Mouse (Mus musculus) frontal cortex, postnatal 10 days (tissue): ENCODE data around the gene Cish.

Experiments
- DNase-seq, 2 experiments: peaks; one replicate each; pipeline ENCODE4 v3.0.0; 2022; ENCODE audit warnings: low spot score in 2 of 2, mixed read lengths in 1 of 2

Gene Cish

DNA sequence AAGGTAGTCTGAATTCAATTTTAAA lies at the start of gene Cish:
Gene Cish (plus strand): TSS at position 11 of the 25 bp plus-strand sequence.
- no peak for DNase-seq

DNA sequence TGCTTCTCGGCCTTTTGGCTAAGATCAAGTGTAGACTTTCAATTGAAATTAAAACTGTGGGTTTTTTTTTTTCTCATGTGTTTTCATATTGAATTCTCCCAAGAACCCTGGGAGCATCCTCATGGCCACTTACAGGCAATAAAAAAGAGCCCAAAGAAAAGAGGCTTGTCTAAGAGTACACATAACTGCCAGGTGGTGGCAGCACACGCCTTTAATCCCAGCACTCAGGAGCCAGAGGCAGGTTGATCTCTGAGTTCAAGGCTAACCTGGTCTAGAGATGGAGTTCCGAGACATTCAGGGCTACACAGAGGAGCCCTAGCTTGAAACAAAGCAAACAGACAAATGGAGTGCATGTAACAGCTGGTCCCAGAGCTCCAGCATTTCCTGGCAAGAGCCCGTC lies 49.7 kb upstream of the Cish start:
- DNase-seq: no peak

DNA sequence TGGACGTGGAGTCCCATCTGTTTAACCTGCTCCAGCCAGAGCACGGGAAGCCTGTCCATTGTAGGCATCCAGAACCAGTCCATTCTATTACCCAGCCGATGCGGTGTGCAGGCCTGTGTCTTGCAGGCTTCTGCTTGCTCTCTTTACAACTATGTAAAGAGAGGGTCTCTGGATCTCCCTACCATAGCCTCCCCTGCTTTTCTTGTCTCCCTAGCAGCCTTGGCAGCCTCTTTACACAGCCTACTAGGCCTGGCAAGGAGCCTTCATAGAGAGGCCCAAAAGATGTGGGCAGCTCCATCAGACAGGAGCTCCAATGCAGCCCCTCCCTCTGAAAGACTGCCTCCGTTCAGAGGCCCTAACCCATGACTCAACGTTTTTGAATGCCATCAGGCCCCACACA lies 46.7 kb upstream of the Cish start:
- no peak for DNase-seq

DNA sequence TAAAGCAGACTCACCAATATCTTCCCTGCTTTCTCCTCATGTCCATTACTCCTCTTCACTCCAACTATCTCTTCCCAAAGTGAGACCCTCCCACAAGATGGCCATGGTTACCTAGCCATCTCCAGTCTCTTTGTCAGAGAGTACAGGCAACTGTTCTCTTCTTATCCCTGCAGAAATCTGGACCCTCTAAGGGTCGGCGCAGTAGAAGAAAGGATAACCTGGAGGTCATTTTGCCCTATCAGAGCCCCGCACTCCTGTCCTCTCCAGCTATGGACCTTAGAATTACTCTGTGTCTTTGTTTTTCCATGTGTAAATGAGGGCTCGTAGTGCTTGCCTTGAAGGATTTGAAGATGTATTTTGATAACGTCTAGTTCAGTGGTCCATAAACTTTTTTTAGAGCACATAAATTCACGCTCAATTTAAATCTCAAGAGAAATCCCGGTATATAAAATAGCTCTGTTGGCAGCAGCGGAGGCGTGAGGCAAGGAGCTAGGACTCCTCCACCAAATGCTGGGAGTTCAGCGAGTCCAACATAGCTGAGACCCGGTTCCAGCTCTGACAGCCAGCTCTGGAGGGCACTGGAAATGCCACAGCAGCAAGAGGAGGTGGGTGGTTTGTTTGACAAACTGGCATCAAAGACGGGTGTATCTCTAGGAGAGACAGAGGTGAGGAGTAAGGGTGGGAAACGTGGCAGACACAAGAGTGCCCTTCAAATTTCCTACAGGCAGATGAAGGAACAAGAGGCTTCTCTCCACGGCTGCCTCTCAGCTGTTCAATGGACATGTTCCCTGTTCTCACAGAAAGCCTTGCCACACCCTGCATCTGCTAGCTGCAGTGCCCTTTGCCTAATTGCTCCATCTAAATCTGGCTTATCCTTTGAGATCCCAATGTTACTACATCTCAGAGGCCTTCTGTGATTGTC lies 45.1 kb upstream of the Cish start:
- no peak for DNase-seq

DNA sequence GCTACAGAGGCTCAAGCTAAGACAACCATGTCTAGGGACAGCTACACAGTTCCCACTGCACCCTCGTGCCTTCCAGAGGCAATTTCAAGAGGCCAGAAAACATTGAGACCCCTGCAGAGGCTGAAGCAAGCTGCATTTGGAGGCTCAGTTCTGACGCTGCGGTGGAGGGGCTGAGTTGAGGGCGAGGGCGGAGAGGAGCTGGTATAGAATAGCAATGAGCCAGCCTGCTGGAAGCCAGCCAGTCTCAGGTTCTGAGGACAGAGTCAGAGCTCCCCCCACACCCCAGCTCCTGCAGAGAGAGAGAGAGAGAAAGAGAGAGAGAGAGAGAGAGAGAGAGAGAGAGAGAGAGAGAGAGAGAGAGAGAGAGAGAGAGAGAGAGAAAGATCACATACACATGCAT lies 43.7 kb upstream of the Cish start:
- DNase-seq: peak; percentile 63 to 65

DNA sequence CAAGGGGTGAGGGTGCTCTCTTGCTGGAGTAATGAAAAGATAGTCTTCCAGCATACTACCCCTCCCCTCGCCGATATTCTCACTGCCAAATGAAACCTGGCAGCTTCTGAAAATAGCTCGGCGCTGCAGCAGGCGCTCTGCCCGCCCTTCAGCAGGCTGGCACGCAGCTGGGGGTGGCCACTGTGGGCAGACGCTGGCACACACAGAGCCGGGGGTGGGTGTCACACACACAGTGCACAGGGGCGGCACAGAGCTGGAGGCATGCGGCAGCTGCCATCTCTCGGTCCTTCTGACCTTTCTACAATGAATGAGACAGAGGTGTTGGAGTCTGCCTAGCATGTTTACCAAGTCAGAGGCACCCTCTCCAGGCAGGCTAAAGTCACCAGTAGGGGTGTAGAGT lies 41.4 kb upstream of the Cish start:
- DNase-seq: peak; percentile 71 to 74

DNA sequence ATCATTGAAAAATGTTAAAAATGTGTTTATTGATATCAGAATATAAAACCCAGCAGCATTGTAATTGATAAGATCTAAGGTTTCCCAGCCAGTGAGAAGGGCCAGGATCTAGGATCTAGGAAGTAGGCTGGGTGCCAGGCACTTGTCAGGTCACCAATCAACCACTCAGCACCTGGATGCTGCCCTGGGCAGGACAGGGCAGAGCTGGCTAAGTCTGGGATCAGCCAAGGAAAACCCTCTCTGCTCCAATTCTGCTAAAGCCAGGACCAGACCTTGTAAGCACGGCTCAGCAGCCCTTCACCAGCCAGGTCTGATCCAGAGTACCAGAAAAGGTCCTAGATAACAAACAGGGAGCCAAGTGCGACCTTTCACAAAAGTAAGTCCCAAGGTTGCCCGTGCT lies 40.9 kb upstream of the Cish start:
- DNase-seq: no peak

DNA sequence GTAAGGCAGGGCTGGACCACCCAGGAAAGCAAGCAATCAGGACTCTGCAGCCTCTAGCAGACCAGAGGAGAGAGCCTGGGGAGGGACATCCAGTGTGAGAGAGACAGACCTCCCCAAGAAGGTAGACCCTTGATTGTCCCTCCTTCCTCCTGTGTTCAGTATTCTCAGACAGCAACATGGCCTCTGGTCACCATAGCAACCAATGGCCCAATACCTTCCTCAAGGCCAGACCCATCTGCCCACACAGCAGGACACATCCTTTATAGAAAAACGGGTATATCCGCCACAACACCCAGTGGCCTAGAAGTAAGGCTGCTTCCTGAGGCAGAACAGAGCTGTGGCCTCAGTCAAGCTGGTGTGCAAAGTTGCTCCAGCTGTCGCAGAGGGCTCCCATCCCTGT lies 40.2 kb upstream of the Cish start:
- no peak for DNase-seq

DNA sequence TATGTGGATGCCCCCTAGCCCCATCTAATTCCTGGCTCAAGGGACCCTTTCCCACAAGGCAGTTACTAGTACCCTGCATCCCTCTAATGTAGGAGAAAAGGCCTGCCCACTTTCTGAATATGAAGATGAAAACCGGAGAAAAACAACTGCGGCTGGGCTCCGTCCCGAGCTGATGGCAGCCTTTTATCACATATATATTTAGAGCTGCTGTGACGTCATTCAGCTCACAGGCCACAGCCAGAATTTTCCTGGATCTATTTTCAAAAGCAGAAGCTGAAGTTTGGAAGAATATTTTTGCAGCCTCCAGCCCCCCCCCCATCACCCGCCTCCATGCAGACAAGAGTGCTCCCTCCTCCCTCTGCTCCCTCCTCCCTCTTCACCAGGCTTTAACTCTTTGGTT lies 36.3 kb upstream of the Cish start:
- peak; percentile 57 to 74 for DNase-seq

DNA sequence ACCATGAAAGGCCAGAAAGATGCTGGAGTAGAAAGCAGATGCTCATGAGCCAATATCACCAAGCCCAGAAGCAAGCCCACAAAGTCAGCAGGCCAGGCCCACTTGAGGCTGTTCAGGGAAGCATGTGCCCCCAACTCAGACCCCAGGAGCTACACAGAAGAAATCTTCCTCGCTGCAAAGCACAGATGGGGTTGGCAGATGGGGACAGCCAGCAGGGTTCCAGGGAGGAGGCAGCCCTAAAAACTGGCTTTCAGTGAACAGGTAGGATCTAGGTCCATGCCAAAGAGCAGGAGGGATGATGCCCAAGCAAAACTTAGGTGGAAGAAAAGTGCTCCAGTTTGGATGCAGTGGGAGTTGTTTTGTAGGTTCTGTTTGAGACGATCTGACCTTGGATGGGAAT lies 35.4 kb upstream of the Cish start:
- no peak for DNase-seq

DNA sequence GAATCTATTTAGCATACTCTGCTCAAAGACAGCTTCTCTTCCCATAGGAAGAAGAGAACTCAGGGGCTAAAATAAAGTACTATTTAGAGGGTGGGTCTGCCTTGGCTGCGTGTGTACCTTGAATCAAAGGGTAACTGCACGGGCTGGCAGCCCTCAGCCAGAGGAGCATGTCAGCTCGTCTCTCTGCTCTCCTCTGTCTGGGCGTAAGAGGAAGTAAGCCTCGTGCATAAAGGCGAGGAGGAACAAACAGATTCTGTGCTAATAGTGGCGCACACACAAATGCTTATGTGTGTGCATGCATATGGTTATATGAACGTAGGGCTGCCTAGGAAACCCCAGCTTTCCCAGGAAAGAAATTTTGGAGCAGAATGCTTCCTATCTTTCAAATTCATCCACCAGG lies 35.0 kb upstream of the Cish start:
- DNase-seq: no peak

DNA sequence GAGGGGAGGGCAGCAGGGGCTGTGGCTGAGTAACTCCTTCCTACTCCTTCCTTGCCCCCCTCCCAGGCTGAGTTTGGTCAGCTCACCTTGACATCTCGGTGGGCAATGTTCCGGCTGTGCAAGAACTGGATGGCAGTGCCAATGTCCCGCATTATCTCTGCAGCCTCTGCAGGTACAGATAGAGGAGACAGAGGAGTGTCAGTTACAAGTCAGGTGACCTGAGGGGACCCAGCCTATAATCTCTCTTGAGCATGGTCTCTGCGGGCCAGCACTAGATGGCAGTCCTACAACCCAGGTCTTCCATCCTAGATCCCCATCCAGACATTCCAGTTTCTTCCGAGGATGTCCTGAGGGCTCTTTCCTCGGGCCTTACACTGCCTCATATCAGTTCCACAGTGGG lies 34.0 kb upstream of the Cish start:
- DNase-seq: no peak

DNA sequence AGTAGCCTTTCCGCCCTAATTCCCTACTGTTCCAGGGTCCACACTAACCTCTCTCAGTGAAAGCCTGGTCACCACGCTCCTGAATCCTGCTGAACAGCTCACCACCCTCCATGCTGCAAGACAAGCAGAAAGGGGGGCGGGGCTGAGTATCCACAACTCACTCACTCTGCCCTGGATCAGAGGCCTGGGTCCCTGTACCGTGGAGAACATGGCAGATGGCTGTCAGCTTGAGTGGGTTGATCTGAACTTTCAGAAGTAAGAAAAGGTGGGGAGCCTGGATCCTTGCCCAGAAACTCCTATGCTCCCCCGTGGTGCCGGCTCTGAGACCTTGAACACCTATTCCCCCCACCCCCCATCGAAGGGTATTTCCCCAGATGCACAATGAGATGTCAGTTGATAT lies 33.5 kb upstream of the Cish start:
- DNase-seq: no peak

DNA sequence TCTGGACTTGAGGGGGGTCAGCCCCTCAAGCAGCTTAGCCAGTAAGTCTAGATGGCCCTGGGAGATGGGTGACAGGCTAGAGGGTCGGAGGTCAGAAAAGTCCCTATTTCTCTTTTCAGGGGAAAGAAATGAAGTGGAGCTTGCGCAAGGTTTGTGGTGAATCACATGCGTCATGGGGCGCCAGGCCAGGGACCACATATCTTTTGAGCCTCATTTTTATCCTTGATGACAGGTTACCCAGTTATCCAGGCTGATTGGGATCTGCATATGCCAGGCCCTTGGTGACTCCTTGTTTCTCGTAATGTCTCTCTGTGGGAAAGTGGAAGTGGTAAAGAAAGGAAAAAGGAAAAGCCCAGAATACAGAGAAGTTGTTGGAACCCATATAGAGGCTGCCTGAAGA lies 31.9 kb upstream of the Cish start:
- no peak for DNase-seq

DNA sequence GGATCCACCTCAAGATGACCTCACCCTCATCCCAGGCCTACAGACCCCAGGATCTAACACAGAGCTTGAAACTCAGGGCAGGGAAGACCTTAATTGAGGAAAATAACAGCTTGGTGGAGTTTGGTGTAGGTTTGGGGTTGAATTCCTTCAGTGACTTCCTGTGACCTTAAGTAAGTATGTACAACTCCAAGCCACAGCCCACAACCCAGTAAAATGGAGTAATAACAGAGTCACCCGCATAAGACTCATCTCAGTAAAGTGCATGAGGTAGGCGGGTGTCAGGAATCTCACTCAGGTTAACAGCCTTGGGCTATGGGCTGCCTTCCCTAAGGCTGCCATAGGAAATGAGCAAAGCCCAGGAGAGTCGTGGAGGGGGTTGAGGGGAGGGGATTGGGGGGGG lies 31.1 kb upstream of the Cish start:
- no peak for DNase-seq

DNA sequence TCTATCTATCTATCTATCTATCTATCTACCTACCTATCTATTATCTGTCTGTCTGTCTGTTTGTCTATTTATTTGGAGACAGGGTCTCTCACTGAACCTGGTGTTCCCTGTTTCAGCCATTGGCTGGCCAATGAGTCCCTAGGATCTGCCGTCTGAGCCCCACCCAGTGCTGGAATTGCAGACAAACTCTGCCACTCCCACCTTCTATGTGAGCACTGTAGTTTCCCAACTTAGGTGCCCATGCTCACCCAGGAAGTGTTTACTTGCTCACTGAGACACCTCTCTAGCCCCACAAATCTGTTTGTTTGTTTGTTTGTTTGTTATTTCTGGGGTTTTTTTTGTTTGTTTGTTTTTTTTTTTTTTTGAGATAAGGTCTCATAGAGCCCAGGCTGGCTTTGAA lies 28.8 kb upstream of the Cish start:
- DNase-seq: no peak

DNA sequence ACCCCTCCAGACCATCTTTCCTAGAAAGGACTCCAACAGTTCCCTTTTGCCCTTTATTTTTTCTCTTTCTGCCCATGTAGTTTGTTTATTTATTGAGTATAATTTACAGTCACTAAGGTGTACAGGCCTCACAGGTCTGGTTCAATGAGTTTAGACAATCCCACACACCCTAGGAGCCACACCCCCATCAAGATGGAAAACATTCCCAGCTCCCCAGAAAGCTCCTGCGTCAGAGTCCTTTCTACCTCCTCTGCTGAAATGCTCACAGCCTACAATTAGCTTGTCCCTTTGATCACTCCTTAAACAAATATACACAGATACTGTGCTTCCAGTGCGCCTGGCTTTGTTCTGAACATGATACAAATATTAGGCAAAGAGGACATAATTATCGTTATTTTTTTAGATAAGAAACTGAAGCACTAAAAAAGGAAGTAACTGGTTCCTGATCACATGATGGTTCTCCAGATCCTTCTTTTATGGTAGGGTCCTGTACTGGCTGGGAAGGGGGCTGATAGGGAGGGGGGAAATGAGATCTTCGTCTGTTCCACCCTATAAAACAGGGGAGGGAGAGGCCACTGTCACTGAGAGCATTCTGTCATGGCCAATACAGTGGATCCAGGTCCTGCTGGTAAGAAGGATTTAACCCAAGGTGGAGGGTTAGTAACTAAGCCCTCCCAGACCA lies 28.0 kb upstream of the Cish start:
- DNase-seq: no peak

DNA sequence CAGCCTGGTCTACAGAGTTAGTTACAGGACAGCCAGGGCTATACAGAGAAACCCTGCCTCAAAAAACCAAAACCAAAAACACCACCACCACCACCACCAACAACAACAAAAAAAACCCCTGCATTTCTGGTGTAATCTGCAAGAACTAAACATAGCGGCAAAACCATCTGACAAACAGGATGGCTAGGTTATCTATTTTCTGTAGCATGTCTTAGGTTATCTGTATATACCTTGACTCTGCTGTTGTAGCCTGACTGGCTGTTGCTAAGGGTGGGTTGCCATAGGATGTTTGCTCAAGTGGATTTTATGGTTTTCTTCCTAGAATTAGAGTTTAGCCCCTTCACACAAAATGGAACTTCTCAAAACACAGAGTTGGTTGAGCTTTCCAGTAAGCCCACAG lies 26.1 kb upstream of the Cish start:
- DNase-seq: no peak

DNA sequence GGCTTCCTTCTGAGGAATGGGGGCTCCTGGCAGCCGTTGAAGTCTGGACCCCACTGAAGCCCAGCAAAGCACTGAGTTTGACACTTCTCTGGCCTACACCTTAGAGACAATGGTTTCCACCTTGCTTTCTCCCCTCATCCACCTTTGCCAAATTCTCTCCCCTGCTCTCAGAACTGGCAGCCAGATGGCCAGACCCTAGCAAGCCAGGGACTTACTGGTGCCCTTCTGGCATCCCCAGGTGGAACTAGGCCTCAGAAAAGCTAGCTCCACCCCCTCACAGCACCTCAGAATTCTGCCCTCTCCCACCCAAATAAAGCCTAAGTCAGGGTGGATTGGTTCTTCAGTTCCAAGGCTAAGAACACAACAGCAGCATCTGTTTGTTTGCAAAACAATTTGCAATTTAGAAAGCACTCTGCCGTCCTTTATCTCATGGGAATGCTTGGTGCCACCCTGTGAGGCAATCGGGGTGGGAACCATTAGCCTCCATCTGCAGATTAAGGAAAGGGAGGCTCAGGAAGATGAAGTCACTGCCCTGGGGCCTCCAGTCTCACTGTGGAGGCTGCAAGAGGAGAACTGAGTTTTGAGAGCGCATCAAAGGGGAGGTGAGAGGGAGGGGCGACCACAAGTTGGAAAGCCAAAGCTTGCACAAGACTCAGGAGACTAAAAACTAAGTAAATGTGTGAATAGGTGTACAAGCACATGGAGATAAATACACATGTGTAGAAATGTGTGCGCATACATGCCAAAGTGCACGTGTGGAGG lies 24.5 kb upstream of the Cish start:
- no peak for DNase-seq

DNA sequence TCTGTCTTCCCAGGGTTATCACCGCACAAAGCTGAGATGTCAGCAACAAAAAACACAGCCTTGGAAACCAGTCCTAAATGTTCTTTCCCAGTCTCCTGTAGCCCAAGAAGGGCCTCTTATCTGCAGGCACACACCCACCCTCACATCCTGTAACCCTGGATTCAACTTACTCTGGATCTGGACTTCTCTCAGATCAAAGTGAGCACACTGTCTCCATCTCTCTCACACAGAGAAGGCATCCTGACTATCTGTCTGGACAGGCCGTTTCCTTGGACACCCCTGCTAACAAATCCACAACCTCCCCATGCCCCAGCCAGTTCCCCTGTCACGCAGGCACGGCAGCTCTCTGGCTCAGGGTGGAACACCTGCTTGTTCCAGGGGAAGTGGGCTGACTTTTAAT lies 23.5 kb upstream of the Cish start:
- no peak for DNase-seq

DNA sequence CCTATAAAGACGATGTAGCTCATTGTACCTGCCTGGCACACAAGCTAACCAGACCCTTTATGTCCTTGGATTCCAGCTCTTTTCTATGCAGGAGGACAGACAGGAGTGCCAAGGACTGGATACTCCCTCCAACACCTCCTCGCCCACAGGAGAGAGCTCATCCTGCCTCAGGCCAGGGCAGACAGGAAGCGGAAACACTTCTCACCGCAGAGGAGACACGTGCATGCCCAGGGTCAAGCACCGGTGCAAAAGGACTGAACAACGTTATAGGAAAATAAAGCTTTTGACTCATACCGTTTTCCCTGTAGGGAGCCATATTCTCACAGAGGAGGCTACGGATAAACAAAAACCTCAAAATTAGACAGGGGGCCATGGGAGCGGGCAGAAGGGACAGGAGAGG lies 22.6 kb upstream of the Cish start:
- no peak for DNase-seq

DNA sequence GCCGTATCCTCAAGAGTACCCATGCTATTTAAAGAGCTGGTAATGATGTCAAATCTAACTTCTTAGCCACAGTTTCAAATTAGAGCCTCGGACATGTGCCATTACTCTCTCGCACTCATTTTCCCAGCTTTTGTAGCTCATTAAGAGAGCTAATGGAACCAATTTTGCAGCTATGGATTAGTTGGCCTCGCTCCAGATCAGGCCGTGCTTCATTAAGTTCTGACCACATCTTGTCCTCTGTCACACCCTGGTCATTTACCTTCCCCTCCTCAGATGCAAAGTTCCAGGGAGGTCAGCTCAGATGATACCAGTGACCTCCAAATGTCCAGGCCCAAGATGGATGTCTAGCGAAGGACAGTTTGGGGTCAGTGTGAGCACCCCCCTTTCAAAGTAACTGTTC lies 21.1 kb upstream of the Cish start:
- no peak for DNase-seq

DNA sequence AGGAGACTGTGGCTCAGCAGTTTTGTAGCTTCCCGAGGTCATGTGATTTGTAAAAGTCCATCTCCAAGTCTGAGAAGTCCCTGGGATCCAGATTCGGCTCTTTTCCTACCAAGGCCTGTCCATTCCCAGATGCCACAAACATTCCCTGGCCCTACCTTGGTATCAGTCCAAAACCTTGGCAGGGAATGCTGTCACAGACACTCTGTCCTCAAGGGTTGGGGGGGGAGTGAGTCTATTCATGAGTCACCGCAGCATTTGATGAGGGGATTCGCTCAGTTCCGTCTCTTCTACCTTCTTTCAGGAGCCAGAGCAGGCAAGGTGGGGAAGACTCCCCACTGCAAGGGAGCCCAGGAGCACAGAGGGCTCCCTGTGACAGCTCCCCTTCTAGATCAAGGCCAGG lies 20.1 kb upstream of the Cish start:
- no peak for DNase-seq
